Comparison of ENCODE assay signal across 8 mouse cellular contexts in genomic region chr16:45724061-45724741, GRCm38 (mm10). TPM values are rescaled to one million over a fixed set of nuclear protein-coding genes. Genes with fewer than 3 reads are reported as not detected.
DNase-seq lines count a peak whose midpoint lies in the region; ATAC-seq and TF ChIP-seq lines count a peak whose summit lies in the region.

Gene Tagln3, minus strand, starts transcription at chr16:45724608.

- peaks cover 12% of the 10 kb centered on the region for H3K4me1 ChIP-seq in kidney, embryonic 16.5 days (ENCODE audit: insufficient read depth, low read length)
- peaks cover 5% of the 10 kb centered on the region; the same call in 1 of the 2 replicates for H3K4me1 ChIP-seq in kidney, postnatal 0 days (replicated peaks; ENCODE audit: insufficient read depth, low read length)
- H3K4me1 ChIP-seq in liver, embryonic 11.5 days (replicated peaks; ENCODE audit: control insufficient read depth, insufficient read depth, low read length): no peaks in the 10 kb centered on the region
- H3K4me1 ChIP-seq in olfactory bulb, adult 2 months (ENCODE audit: control insufficient read depth, insufficient read depth, low read length): peaks cover 10% of the 10 kb centered on the region

- peak within 1 kb of the TSS; percentile 61 for H3K9ac ChIP-seq in kidney, embryonic 16.5 days (replicated peaks; ENCODE audit: low read length)
- peak within 1 kb of the TSS; percentile 55 for H3K9ac ChIP-seq in kidney, postnatal 0 days (ENCODE audit: low read depth, low read length)
- H3K9ac ChIP-seq in liver, embryonic 11.5 days (ENCODE audit: low read depth, low read length): peak within 1 kb of the TSS; percentile 26; the same call in 1 of the 2 replicates

- no peak for TF ChIP-seq CTCF in kidney, postnatal 0 days (IDR thresholded peaks at IDR 0.05; ENCODE audit: low read depth)
- TF ChIP-seq CTCF in olfactory bulb, adult 2 months (IDR thresholded peaks at IDR 0.05; ENCODE audit: insufficient read depth, low read depth, low read length): no peak

- H3K27me3 ChIP-seq in kidney, embryonic 16.5 days (ENCODE audit: insufficient read depth, low read length): no peaks in the 10 kb centered on the region
- no peaks in the 10 kb centered on the region for H3K27me3 ChIP-seq in kidney, postnatal 0 days (ENCODE audit: insufficient read depth, low read length)
- H3K27me3 ChIP-seq in liver, embryonic 11.5 days (replicated peaks; ENCODE audit: control insufficient read depth, insufficient read depth, low read length): peaks cover 6% of the 10 kb centered on the region; the same call in 1 of the 2 replicates

- peak within 1 kb of the TSS; percentile 71 for H3K4me2 ChIP-seq in kidney, embryonic 16.5 days (replicated peaks; ENCODE audit: low read depth, low read length)
- H3K4me2 ChIP-seq in kidney, postnatal 0 days (ENCODE audit: low read length): peak within 1 kb of the TSS; percentile 88
- peak within 1 kb of the TSS; percentile 79 for H3K4me2 ChIP-seq in liver, embryonic 11.5 days

- no peak for TF ChIP-seq POLR2A in olfactory bulb, adult 2 months (IDR thresholded peaks at IDR 0.05; ENCODE audit: insufficient read depth, low read depth, low read length)

- peak; percentile 79 for ATAC-seq in kidney, embryonic 16.5 days (ENCODE audit: low FRiP score, low TSS enrichment)
- peak; percentile 64 for ATAC-seq in frontal cortex, adult (ENCODE audit: low TSS enrichment)
- ATAC-seq in kidney, postnatal 0 days (replicated peaks; ENCODE audit: low FRiP score, low read depth): peak; percentile 50; the same call in 1 of the 2 replicates
- 0 out of 2 replicates have a peak, but pooled peaks have one; percentile 34 for ATAC-seq in liver, embryonic 11.5 days (replicated peaks; ENCODE audit: low FRiP score)

- under 1% methylated on average over 30 of the region's 30 CpGs for whole genome bisulfite sequencing in kidney, embryonic 16.5 days
- under 1% methylated on average over 30 of the region's 30 CpGs for WGBS in kidney, postnatal 0 days
- WGBS in liver, embryonic 11.5 days: 6% methylated on average over 30 of the region's 30 CpGs
- WGBS in olfactory bulb, adult 2 months: under 1% methylated on average over 30 of the region's 30 CpGs

- no peaks in the 10 kb centered on the region for H3K9me3 ChIP-seq in kidney, embryonic 16.5 days (ENCODE audit: low read length)
- no peaks in the 10 kb centered on the region for H3K9me3 ChIP-seq in kidney, postnatal 0 days (replicated peaks; ENCODE audit: low read length)
- no peaks in the 10 kb centered on the region for H3K9me3 ChIP-seq in liver, embryonic 11.5 days (ENCODE audit: control insufficient read depth, low read length)

- peaks cover 7% of the 10 kb centered on the region; the same call in 1 of the 2 replicates for H3K36me3 ChIP-seq in kidney, embryonic 16.5 days (ENCODE audit: insufficient read depth, low read length)
- H3K36me3 ChIP-seq in kidney, postnatal 0 days (ENCODE audit: insufficient read depth, low read length): no peaks in the 10 kb centered on the region
- no peaks in the 10 kb centered on the region for H3K36me3 ChIP-seq in liver, embryonic 11.5 days (ENCODE audit: control insufficient read depth, insufficient read depth, low read length)

- H3K4me3 ChIP-seq in kidney, embryonic 16.5 days (ENCODE audit: low read length): peak within 1 kb of the TSS; percentile 60
- H3K4me3 ChIP-seq in kidney, postnatal 0 days (replicated peaks; ENCODE audit: low read depth, low read length): peak within 1 kb of the TSS; percentile 38
- H3K4me3 ChIP-seq in liver, embryonic 11.5 days (ENCODE audit: low read depth, low read length): peak within 1 kb of the TSS; percentile 47
- peak within 1 kb of the TSS; percentile 68 for H3K4me3 ChIP-seq in olfactory bulb, adult 2 months (ENCODE audit: insufficient read depth, low read depth, low read length)

- DNase-seq in kidney, adult 11 months: no peak
- DNase-seq in cerebellum, adult 9-10 months: peak; percentile 86
- DNase-seq in kidney, postnatal 0 days (ENCODE audit: low spot score): peak; percentile 65
- DNase-seq in liver, embryonic 11.5 days (ENCODE audit: low spot score): peak; percentile 51
- no peak for DNase-seq in spleen, postnatal 14 days (ENCODE audit: low spot score in 2 of 2)

- H3K27ac ChIP-seq in kidney, embryonic 16.5 days (ENCODE audit: low read length): no peak within 1 kb of the TSS
- H3K27ac ChIP-seq in kidney, postnatal 0 days: no peak within 1 kb of the TSS
- no peak within 1 kb of the TSS for H3K27ac ChIP-seq in liver, embryonic 11.5 days (ENCODE audit: low read depth, low read length)
- H3K27ac ChIP-seq in olfactory bulb, adult 2 months (ENCODE audit: insufficient read depth, low read depth, low read length): peak within 1 kb of the TSS; percentile 75

RNA-seq across cellular contexts. Expression of gene Tagln3, which starts in this region (rescaled TPM):
- 6.8 and 9.3 TPM in 2 replicates for polyA plus RNA-seq in kidney, embryonic 16.5 days (2015; fragmentation: Nextera tagmentation; extraction: Ambion mirVana)
- 1.9 and 2.6 TPM in 2 replicates for polyA plus RNA-seq in kidney, postnatal 0 days (2015; fragmentation: Nextera tagmentation; extraction: Ambion mirVana)
- polyA plus RNA-seq in liver, embryonic 11.5 days (2014; fragmentation: Nextera tagmentation; extraction: Ambion mirVana): 4.1 and 5.4 TPM in 2 replicates
- not detected in 2 replicates for polyA plus RNA-seq in olfactory bulb, adult 2 months (2012; ENCODE audit: insufficient read depth, insufficient read length, low replicate concordance, missing spikeins)

Comparison
In these comparisons a context has a peak if more than half of its experiments do, and no peak if none do; other contexts are left out.
1. DNase-seq: peak in cerebellum, adult 9-10 months (single experiment), kidney, postnatal 0 days (single experiment) and liver, embryonic 11.5 days (single experiment); none in kidney, adult 11 months (single experiment) and spleen, postnatal 14 days (0 of 2).
2. Peak in every context shown above with its lines, with median percentiles within 50 percentile points of each other: ATAC-seq, H3K4me2 ChIP-seq, H3K4me3 ChIP-seq and H3K9ac ChIP-seq.